Mouse (Mus musculus): ENCODE results near the gene Vmn2r92.
"Not testable (repeated sequence)": the region's sequence is repeated elsewhere in the genome, so short reads cannot be mapped to it uniquely, and the experiment has no call there.

The Vmn2r92 gene

DNA sequence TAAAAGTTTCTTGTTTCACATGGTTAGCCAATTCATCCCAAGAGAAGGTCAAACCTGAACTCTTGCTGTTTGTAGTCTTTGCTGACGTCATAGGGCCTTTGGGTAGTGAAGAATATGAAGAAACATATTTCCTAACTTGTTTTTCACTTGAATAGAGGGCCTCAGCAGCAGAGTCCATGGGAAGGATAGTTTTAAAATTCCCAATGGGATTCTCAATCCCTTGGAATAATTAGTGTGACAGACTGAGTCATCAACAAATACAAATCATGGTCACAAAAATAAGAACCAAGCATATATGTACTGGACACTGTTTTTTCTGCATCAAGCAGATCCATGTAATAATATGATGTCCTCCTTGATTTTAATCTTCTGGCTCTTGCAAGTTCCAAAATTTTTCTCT lies at the start of gene Vmn2r92:
Gene Vmn2r92, plus strand, starts transcription at position 301 of the 400 bp plus-strand sequence.
- not testable (repeated sequence) for DNase-seq

DNA sequence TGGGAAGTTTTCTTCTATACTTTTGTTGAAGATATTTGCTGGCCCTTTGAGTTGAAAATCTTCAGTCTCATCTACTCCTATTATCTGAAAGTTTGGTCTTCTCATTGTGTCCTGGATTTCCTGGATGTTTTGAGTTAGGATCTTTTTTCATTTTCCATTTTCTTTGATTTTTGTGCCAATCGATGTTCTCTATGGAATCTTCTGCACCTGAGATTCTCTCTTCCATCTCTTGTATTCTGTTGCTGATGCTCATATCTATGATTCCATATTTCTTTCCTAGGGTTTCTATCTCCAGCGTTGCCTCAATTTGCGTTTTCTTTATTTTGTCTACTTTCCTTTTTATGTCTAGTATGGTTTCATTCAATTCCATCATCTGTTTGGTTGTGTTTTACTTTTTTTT lies 49.4 kb upstream of the Vmn2r92 start:
- not testable (repeated sequence) for DNase-seq

DNA sequence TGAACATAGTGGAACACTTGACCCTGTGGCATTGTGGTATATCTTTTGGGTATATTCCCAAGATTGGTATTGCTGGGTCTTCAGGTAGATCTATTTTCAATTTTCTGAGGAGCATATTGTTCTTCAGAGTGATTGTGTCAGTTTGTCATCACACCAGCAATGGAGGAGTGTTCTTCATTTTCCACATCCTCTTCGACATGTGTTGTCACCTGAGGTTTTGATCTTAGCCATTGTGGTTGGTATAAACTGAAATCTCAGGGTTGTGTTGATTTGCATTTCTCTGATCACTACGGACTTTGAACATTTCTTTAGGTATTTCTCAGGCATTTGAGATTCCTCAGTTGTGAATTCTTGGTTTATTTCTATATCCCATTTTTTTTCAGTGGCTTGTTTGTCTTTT lies 9.5 kb downstream of the Vmn2r92 start:
- DNase-seq, result not testable (repeated sequence)

DNA sequence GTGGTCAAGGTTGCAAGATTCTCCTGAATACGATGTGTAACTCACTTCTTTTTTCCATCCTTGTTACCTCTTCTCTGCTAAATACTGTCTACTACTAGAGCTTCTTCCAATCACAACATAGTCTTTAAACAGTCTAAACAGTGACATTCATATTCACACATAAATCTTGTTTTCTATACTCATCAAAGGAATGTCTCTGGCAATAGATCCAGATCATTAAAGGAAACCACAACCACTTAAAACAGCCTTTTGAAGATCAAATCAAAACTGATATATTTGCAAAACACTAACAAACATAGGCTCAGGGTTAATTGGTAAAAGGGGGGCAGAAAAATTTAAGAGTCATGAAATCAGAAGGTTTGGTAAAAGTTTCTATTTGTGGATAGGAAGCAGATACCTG lies 38.0 kb downstream of the Vmn2r92 start:
- DNase-seq, result no peak

DNA sequence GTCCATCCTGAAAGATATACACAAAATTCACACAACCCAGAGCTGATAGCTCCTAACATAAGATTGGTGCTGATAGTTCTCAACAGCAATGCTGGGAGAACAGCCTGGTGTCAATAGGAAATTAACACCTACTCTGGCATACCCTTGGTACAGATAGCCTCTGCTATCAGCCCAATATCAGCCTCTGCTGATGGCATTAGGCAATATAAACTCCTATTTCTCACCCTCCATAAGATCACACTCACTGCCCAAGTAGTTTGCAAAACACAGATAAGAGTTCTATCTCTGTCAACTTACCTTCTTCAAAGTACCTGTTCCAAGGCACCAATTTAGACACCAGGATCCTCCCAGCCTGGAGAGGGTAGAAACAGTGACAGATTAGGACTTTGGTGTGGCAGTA lies 69.6 kb downstream of the Vmn2r92 start:
- no peak for DNase-seq

DNA sequence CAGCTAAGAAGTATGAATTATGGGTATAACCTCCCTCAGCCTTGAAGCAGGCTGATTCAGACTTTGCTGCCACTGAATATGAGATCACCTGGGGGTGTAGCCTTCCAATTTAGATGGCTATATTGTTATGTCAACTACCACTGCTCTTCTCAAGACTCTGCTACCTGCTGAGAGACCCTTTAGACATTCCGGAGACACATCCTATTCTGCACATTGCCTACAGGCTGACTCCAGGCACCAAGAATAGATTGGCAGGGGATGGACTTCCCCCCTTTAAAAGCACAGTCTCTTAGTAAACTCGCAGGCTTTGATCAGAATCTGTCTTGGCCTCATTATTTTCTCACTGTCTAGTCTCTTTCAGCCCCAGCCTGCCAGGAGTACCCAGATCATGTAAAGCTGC lies 80.3 kb downstream of the Vmn2r92 start:
- no peak for DNase-seq

DNA sequence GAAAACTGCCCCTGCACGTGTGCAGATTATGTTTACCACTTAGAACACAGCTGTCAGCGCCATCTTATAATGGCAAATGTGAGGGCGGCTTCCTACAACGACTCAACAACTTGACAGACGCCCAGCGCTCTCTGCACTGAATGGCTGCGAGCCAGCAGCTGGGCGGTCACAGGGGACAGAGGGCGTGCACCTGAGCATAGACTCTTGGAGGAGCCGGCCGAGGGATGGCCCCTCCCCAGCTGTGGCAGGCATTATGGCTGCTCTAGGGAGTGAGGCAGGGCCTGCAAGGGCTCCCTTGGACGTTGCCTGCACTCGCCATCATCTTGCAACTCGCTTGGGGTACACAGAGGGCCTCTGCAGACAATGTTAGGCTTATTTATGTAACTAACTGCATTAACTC lies 85.2 kb downstream of the Vmn2r92 start:
- DNase-seq, result no peak
